Mouse (Mus musculus) cerebellum, adult 2 months (tissue): ENCODE measurements around the gene Thbd. TPM values are rescaled to one million over a fixed set of nuclear protein-coding genes. Genes with fewer than 3 reads are reported as not detected.

Experiments
- DNase-seq, 2 experiments: peaks; one replicate each; pipeline ENCODE4 v3.0.0; 2021
- H3K27ac ChIP-seq: fragments of 200-500 bp; 2 replicates; pipeline ENCODE4 v1.5.1; 2012; ENCODE audit warnings: low read length, control low read depth, inconsistent platforms; ENCODE audit not compliant: insufficient read depth
- H3K27me3 ChIP-seq: fragments of 200-500 bp; 2 replicates; pipeline ENCODE4 v1.6.1; 2012; ENCODE audit warnings: inconsistent platforms, mild to moderate bottlenecking, low read length, moderate library complexity; ENCODE audit not compliant: control insufficient read depth, insufficient read depth
- H3K4me1 ChIP-seq: fragments of 200-500 bp; 2 replicates; pipeline ENCODE4 v1.6.1; 2011; ENCODE audit warnings: low read length; ENCODE audit not compliant: control insufficient read depth, insufficient read depth
- H3K4me3 ChIP-seq: fragments of 200-500 bp; replicated peaks from 2 replicates; pipeline ENCODE3; 2011; ENCODE audit warnings: mild to moderate bottlenecking, low read depth, low read length, control low read depth; ENCODE audit not compliant: insufficient read depth
- CTCF ChIP-seq: fragments of 200-500 bp; IDR thresholded peaks from 2 replicates; pipeline ENCODE4 v1.5.1; 2011; ENCODE audit warnings: low read depth, mild to moderate bottlenecking, control low read depth, low read length, moderate library complexity, borderline replicate concordance; ENCODE audit not compliant: insufficient read depth
- POLR2A ChIP-seq: fragments of 200-500 bp; IDR thresholded peaks from 2 replicates; pipeline ENCODE4 v1.6.1; 2011; ENCODE audit warnings: low read length, control low read depth, borderline replicate concordance; ENCODE audit not compliant: insufficient read depth
- WGBS: fragments of 180-500 bp; shearing (Covaris S2); methylation state at CpG from one replicate; pipeline ENCODE4 v1.1.7; 2018; 5-methylcytosine and 5-hydroxymethylcytosine counted together
- polyA plus RNA-seq: library from polyadenylated mRNA; depleted of rRNA; stranded (reverse); fragments of >200 nt; gene quantifications from 2 replicates; pipeline ENCODE4 v1.2.3, GENCODE M21; 2012

Gene Thbd
- polyA plus RNA-seq, 1 experiment, result 6.3 TPM

- Histone ChIP-seq H3K4me3 (no peak overlapping the region), H3K27ac (no peak overlapping the region), H3K27me3 (no peaks in the 10 kb centered on the region; the same call in 1 of the 2 replicates), H3K4me1 (peaks cover 3% of the 10 kb centered on the region; the same call in 1 of the 2 replicates)
- DNase-seq, result no peak
- TF ChIP-seq CTCF (no peak), POLR2A (no peak)
These were observed 14.1 kb downstream of the Thbd start for GRCm38 (mm10) chr2:148393846-148394245.

- Histone ChIP-seq H3K27ac (no peak overlapping the region), H3K4me3 (no peak overlapping the region), H3K4me1 (peaks cover 3% of the 10 kb centered on the region; the same call in 1 of the 2 replicates), H3K27me3 (no peaks in the 10 kb centered on the region; the same call in 1 of the 2 replicates)
- TF ChIP-seq CTCF (no peak), POLR2A (no peak)
- no peak for DNase-seq
- WGBS, result 79% methylated on average over 1 of the region's 1 CpGs
These were observed 14.8 kb downstream of the Thbd start for GRCm38 (mm10) chr2:148393149-148393548.

GRCm38 (mm10) chr2:148387652-148388581, 20.1 kb downstream of the Thbd start:
- Histone ChIP-seq H3K27ac (no peak overlapping the region), H3K4me3 (no peak overlapping the region), H3K27me3 (no peaks in the 10 kb centered on the region), H3K4me1 (no peaks in the 10 kb centered on the region)
- no peak for DNase-seq
- TF ChIP-seq POLR2A (no peak), CTCF (no peak)
- WGBS, result 70% methylated on average over 6 of the region's 6 CpGs

- 94% methylated on average over 2 of the region's 2 CpGs for WGBS
- H3K4me3 ChIP-seq, result no peak overlapping the region
- no peak overlapping the region for H3K27ac ChIP-seq
- TF ChIP-seq POLR2A (no peak), CTCF (no peak)
- no peak for DNase-seq
- H3K27me3 ChIP-seq, result no peaks in the 10 kb centered on the region
- no peaks in the 10 kb centered on the region for H3K4me1 ChIP-seq
These were observed 21.1 kb downstream of the Thbd start for GRCm38 (mm10) chr2:148386927-148387326.

- 92% methylated on average over 3 of the region's 3 CpGs for WGBS
- TF ChIP-seq POLR2A (no peak), CTCF (no peak)
- Histone ChIP-seq H3K4me1 (no peaks in the 10 kb centered on the region), H3K27ac (no peak overlapping the region), H3K4me3 (no peak overlapping the region), H3K27me3 (no peaks in the 10 kb centered on the region)
- no peak for DNase-seq
These were observed 21.5 kb downstream of the Thbd start for GRCm38 (mm10) chr2:148386476-148386875.

GRCm38 (mm10) chr2:148381076-148381475, 26.9 kb downstream of the Thbd start:
- H3K27me3 ChIP-seq, result no peaks in the 10 kb centered on the region
- 76% methylated on average over 2 of the region's 2 CpGs for WGBS
- H3K4me1 ChIP-seq, result no peaks in the 10 kb centered on the region
- H3K4me3 ChIP-seq, result no peak overlapping the region
- no peak for DNase-seq
- H3K27ac ChIP-seq, result no peak overlapping the region
- TF ChIP-seq CTCF, result no peak

GRCm38 (mm10) chr2:148379899-148380413, 28.0 kb downstream of the Thbd start:
- WGBS, result 33% methylated on average over 1 of the region's 1 CpGs
- Histone ChIP-seq H3K4me3 (no peak overlapping the region), H3K27me3 (no peaks in the 10 kb centered on the region), H3K27ac (no peak overlapping the region), H3K4me1 (no peaks in the 10 kb centered on the region)
- no peak for TF ChIP-seq CTCF
- TF ChIP-seq POLR2A, result no peak
- DNase-seq, result no peak

GRCm38 (mm10) chr2:148378817-148379342, 29.1 kb downstream of the Thbd start:
- WGBS, result 73% methylated on average over 1 of the region's 1 CpGs
- Histone ChIP-seq H3K27me3 (no peaks in the 10 kb centered on the region), H3K4me3 (no peak overlapping the region), H3K27ac (no peak overlapping the region), H3K4me1 (no peaks in the 10 kb centered on the region)
- DNase-seq, result no peak
- no peak for TF ChIP-seq POLR2A
- no peak for TF ChIP-seq CTCF
